Mouse (Mus musculus) stomach, embryonic 16.5 days (tissue): ENCODE measurements around the gene Frmd4b. TPM values are rescaled to one million over a fixed set of nuclear protein-coding genes. Genes with fewer than 3 reads are reported as not detected.

Source experiments
- ATAC-seq: fragments of 200-750 bp; cut with Nextera tagmentation; 2 replicates; pipeline ENCODE4 v1.8.0; 2017; ENCODE audit warnings: moderate number of reproducible peaks, moderate TSS enrichment; ENCODE audit not compliant: insufficient read depth, low FRiP score
- H3K27ac ChIP-seq: fragments of 300-500 bp; sonication (generic); 2 replicates; pipeline ENCODE4 v1.5.1; 2014; ENCODE audit warnings: low read length
- H3K27me3 ChIP-seq: fragments of 300-500 bp; sonication (generic); 2 replicates; pipeline ENCODE4 v1.6.1; 2014; ENCODE audit warnings: low read length, control low read depth, mixed read lengths; ENCODE audit not compliant: control insufficient read depth, insufficient read depth
- H3K36me3 ChIP-seq: fragments of 300-500 bp; sonication (generic); 2 replicates; pipeline ENCODE4 v1.6.1; 2014; ENCODE audit warnings: low read length; ENCODE audit not compliant: control insufficient read depth, insufficient read depth
- H3K4me1 ChIP-seq: fragments of 300-500 bp; sonication (generic); 2 replicates; pipeline ENCODE4 v1.6.1; 2014; ENCODE audit warnings: low read length, control low read depth, mixed read lengths; ENCODE audit not compliant: control insufficient read depth, insufficient read depth
- H3K4me2 ChIP-seq: fragments of 300-500 bp; sonication (generic); 2 replicates; pipeline ENCODE4 v1.6.1; 2014; ENCODE audit warnings: low read depth, low read length, mixed read lengths
- H3K4me3 ChIP-seq: fragments of 300-500 bp; sonication (generic); replicated peaks from 2 replicates; pipeline ENCODE4 v1.5.1; 2014; ENCODE audit warnings: mild to moderate bottlenecking, low read length
- H3K9ac ChIP-seq: fragments of 300-500 bp; sonication (generic); 2 replicates; pipeline ENCODE4 v1.6.1; 2014; ENCODE audit warnings: low read length
- H3K9me3 ChIP-seq: fragments of 300-500 bp; sonication (generic); replicated peaks from 2 replicates; pipeline ENCODE4 v1.6.1; 2016; ENCODE audit warnings: low read length, control low read depth; ENCODE audit not compliant: control insufficient read depth
- WGBS: fragments of 180-500 bp; shearing (Covaris S2); extraction: QIAGEN DNeasy Blood & Tissue Kit; methylation state at CpG from one replicate; pipeline ENCODE4 v1.1.7; 2014; 5-methylcytosine and 5-hydroxymethylcytosine counted together
- polyA plus RNA-seq: library from polyadenylated mRNA; unstranded; fragments of >200 nt; fragmentation: Nextera tagmentation; extraction: Ambion mirVana; gene quantifications from 2 replicates; pipeline ENCODE4 v1.2.1, GENCODE M21; 2015

Frmd4b gene
- polyA plus RNA-seq, 1 experiment from 2014 or later, result 17.5 TPM

- H3K27ac ChIP-seq, result peak overlapping the region; percentile 66
- 7% methylated on average over 16 of the region's 16 CpGs for WGBS
- no peak for ATAC-seq
- H3K9ac ChIP-seq, result peak overlapping the region; percentile 73; the same call in 1 of the 2 replicates
- peak overlapping the region; percentile 65 for H3K4me3 ChIP-seq
- no peaks in the 10 kb centered on the region for H3K9me3 ChIP-seq
- peak overlapping the region; percentile 96 for H3K4me2 ChIP-seq
- no peaks in the 10 kb centered on the region for H3K36me3 ChIP-seq
- H3K4me1 ChIP-seq, result peaks cover 8% of the 10 kb centered on the region; the same call in 1 of the 2 replicates
- peaks cover 12% of the 10 kb centered on the region for H3K27me3 ChIP-seq
Observed at GRCm38 (mm10) chr6:97615901-97616461, 1.4 kb downstream of the Frmd4b start.

GRCm38 (mm10) chr6:97614179-97614578 lies 3.2 kb downstream of the Frmd4b start:
- H3K27me3 ChIP-seq, result peaks cover 12% of the 10 kb centered on the region
- no peak overlapping the region for H3K4me2 ChIP-seq
- H3K4me1 ChIP-seq, result peaks cover 8% of the 10 kb centered on the region; the same call in 1 of the 2 replicates
- no peaks in the 10 kb centered on the region for H3K9me3 ChIP-seq
- no peaks in the 10 kb centered on the region for H3K36me3 ChIP-seq
- H3K27ac ChIP-seq, result no peak overlapping the region
- ATAC-seq, result no peak
- no peak overlapping the region for H3K4me3 ChIP-seq
- no peak overlapping the region for H3K9ac ChIP-seq

GRCm38 (mm10) chr6:97612861-97613260 lies 4.5 kb downstream of the Frmd4b start:
- Histone ChIP-seq H3K36me3 (no peaks in the 10 kb centered on the region), H3K4me3 (no peak overlapping the region), H3K9ac (no peak overlapping the region), H3K27me3 (peaks cover 12% of the 10 kb centered on the region), H3K4me2 (no peak overlapping the region), H3K27ac (no peak overlapping the region), H3K9me3 (no peaks in the 10 kb centered on the region), H3K4me1 (peaks cover 8% of the 10 kb centered on the region; the same call in 1 of the 2 replicates)
- 85% methylated on average over 5 of the region's 5 CpGs for WGBS
- no peak for ATAC-seq

GRCm38 (mm10) chr6:97610051-97610450 lies 7.3 kb downstream of the Frmd4b start:
- no peaks in the 10 kb centered on the region for H3K4me1 ChIP-seq
- ATAC-seq, result no peak
- no peaks in the 10 kb centered on the region for H3K9me3 ChIP-seq
- 78% methylated on average over 2 of the region's 2 CpGs for WGBS
- no peak overlapping the region for H3K27ac ChIP-seq
- no peak overlapping the region for H3K4me3 ChIP-seq
- peaks cover 3% of the 10 kb centered on the region for H3K27me3 ChIP-seq
- H3K36me3 ChIP-seq, result no peaks in the 10 kb centered on the region
- H3K4me2 ChIP-seq, result no peak overlapping the region
- no peak overlapping the region for H3K9ac ChIP-seq

- no peak for ATAC-seq
- Histone ChIP-seq H3K9me3 (no peaks in the 10 kb centered on the region), H3K4me1 (no peaks in the 10 kb centered on the region), H3K27me3 (no peaks in the 10 kb centered on the region), H3K36me3 (no peaks in the 10 kb centered on the region), H3K27ac (no peak overlapping the region), H3K9ac (no peak overlapping the region), H3K4me2 (no peak overlapping the region), H3K4me3 (no peak overlapping the region)
- 51% methylated on average over 3 of the region's 3 CpGs for WGBS
Observed at GRCm38 (mm10) chr6:97607646-97608045, 9.7 kb downstream of the Frmd4b start.

GRCm38 (mm10) chr6:97595218-97595617 lies 22.1 kb downstream of the Frmd4b start:
- no peak overlapping the region for H3K4me2 ChIP-seq
- ATAC-seq, result no peak
- no peaks in the 10 kb centered on the region for H3K4me1 ChIP-seq
- 71% methylated on average over 3 of the region's 3 CpGs for WGBS
- no peaks in the 10 kb centered on the region for H3K9me3 ChIP-seq
- no peaks in the 10 kb centered on the region for H3K36me3 ChIP-seq
- H3K27me3 ChIP-seq, result no peaks in the 10 kb centered on the region
- no peak overlapping the region for H3K9ac ChIP-seq
- H3K4me3 ChIP-seq, result no peak overlapping the region
- no peak overlapping the region for H3K27ac ChIP-seq

GRCm38 (mm10) chr6:97594589-97594988 lies 22.8 kb downstream of the Frmd4b start:
- Histone ChIP-seq H3K4me1 (no peaks in the 10 kb centered on the region), H3K27ac (no peak overlapping the region), H3K4me3 (no peak overlapping the region), H3K9me3 (no peaks in the 10 kb centered on the region), H3K9ac (no peak overlapping the region), H3K4me2 (no peak overlapping the region), H3K36me3 (no peaks in the 10 kb centered on the region), H3K27me3 (no peaks in the 10 kb centered on the region)
- ATAC-seq, result no peak
- WGBS, result 94% methylated on average over 7 of the region's 7 CpGs

GRCm38 (mm10) chr6:97590230-97590629 lies 27.1 kb downstream of the Frmd4b start:
- Histone ChIP-seq H3K4me3 (no peak overlapping the region), H3K9ac (no peak overlapping the region), H3K9me3 (no peaks in the 10 kb centered on the region), H3K36me3 (no peaks in the 10 kb centered on the region), H3K27ac (no peak overlapping the region), H3K27me3 (no peaks in the 10 kb centered on the region), H3K4me1 (no peaks in the 10 kb centered on the region), H3K4me2 (no peak overlapping the region)
- no peak for ATAC-seq
- WGBS, result 74% methylated on average over 5 of the region's 5 CpGs

- Histone ChIP-seq H3K27ac (no peak overlapping the region), H3K27me3 (no peaks in the 10 kb centered on the region), H3K4me1 (no peaks in the 10 kb centered on the region), H3K9me3 (no peaks in the 10 kb centered on the region), H3K4me2 (no peak overlapping the region), H3K9ac (no peak overlapping the region), H3K36me3 (no peaks in the 10 kb centered on the region), H3K4me3 (no peak overlapping the region)
- no peak for ATAC-seq
- 79% methylated on average over 3 of the region's 3 CpGs for WGBS
Observed at GRCm38 (mm10) chr6:97589581-97589980, 27.8 kb downstream of the Frmd4b start.
